Mouse (Mus musculus): ENCODE measurements around the gene Igsf9b. TPM values are rescaled to one million over a fixed set of nuclear protein-coding genes. Genes with fewer than 3 reads are reported as not detected.

The Igsf9b gene
- polyA plus RNA-seq, 1 experiment from 2014 or later, result 0.01 TPM

DNA sequence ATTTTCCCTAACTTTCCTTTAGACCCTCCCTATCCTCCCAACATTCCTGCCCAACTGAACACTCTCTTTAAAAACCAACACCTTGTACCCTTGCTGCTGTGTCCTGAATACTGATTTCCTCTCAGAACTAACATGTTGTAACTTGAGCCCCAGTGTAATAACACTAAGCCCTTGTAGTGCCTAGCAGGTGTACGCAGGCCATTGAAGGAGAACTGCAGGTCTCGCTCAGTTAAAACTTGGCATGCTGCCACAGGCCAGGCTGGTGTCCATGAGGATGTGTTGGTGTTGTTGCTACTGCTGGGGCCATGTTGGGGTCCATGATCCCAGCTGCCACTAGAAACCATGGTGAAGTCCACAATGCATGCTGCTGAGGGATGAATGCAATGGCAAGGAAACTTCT is 70.1 kb downstream of the Igsf9b start:
- no peak for ATAC-seq
- 80% methylated on average over 2 of the region's 2 CpGs for WGBS (ENCODE audit: insufficient replicate concordance)

GRCm38 (mm10) chr9:27375746-27376145 is 76.7 kb downstream of the Igsf9b start:
- TF ChIP-seq EP300 (IDR thresholded peaks at IDR 0.05; ENCODE audit: low read depth) (no peak), CTCF (IDR thresholded peaks at IDR 0.05; ENCODE audit: low read depth) (no peak)
- Histone ChIP-seq H3K27me3 (ENCODE audit: insufficient read depth, low read length) (no peaks in the 10 kb centered on the region), H3K9ac (replicated peaks) (no peak overlapping the region), H3K4me2 (ENCODE audit: low read depth, low read length) (no peak overlapping the region), H3K36me3 (replicated peaks; ENCODE audit: insufficient read depth, low read length) (no peaks in the 10 kb centered on the region), H3K4me1 (ENCODE audit: insufficient read depth) (no peaks in the 10 kb centered on the region), H3K4me3 (ENCODE audit: low read depth, low read length) (no peak overlapping the region), H3K27ac (ENCODE audit: low read depth) (no peak overlapping the region), H3K9me3 (ENCODE audit: low read length) (no peaks in the 10 kb centered on the region)
- ATAC-seq (no peak), DNase-seq (no peak)
- WGBS (ENCODE audit: insufficient replicate concordance), result 43% methylated on average over 1 of the region's 1 CpGs

More for the DNA sequence above, 70.1 kb downstream of the Igsf9b start:
- no peak for DNase-seq
- Histone ChIP-seq H3K4me2 (ENCODE audit: low read depth, low read length) (no peak overlapping the region), H3K9me3 (ENCODE audit: low read length) (no peaks in the 10 kb centered on the region), H3K9ac (replicated peaks) (no peak overlapping the region), H3K4me3 (ENCODE audit: low read depth, low read length) (no peak overlapping the region), H3K27me3 (ENCODE audit: insufficient read depth, low read length) (no peaks in the 10 kb centered on the region), H3K36me3 (replicated peaks; ENCODE audit: insufficient read depth, low read length) (no peaks in the 10 kb centered on the region), H3K27ac (ENCODE audit: low read depth) (no peak overlapping the region), H3K4me1 (ENCODE audit: insufficient read depth) (no peaks in the 10 kb centered on the region)
- no peak for TF ChIP-seq EP300 (IDR thresholded peaks at IDR 0.05; ENCODE audit: low read depth)
- TF ChIP-seq CTCF (IDR thresholded peaks at IDR 0.05; ENCODE audit: low read depth), result no peak

GRCm38 (mm10) chr9:27386951-27387350 is 87.9 kb downstream of the Igsf9b start:
- Histone ChIP-seq H3K27ac (ENCODE audit: low read depth) (no peak overlapping the region), H3K4me1 (ENCODE audit: insufficient read depth) (no peaks in the 10 kb centered on the region), H3K4me2 (ENCODE audit: low read depth, low read length) (no peak overlapping the region), H3K4me3 (ENCODE audit: low read depth, low read length) (no peak overlapping the region), H3K9ac (replicated peaks) (no peak overlapping the region), H3K9me3 (ENCODE audit: low read length) (no peaks in the 10 kb centered on the region), H3K27me3 (ENCODE audit: insufficient read depth, low read length) (no peaks in the 10 kb centered on the region), H3K36me3 (replicated peaks; ENCODE audit: insufficient read depth, low read length) (no peaks in the 10 kb centered on the region)
- TF ChIP-seq EP300 (IDR thresholded peaks at IDR 0.05; ENCODE audit: low read depth) (no peak), CTCF (IDR thresholded peaks at IDR 0.05; ENCODE audit: low read depth) (no peak)
- DNase-seq, result no peak
- ATAC-seq, result no peak
- 79% methylated on average over 3 of the region's 3 CpGs for WGBS (ENCODE audit: insufficient replicate concordance)

DNA sequence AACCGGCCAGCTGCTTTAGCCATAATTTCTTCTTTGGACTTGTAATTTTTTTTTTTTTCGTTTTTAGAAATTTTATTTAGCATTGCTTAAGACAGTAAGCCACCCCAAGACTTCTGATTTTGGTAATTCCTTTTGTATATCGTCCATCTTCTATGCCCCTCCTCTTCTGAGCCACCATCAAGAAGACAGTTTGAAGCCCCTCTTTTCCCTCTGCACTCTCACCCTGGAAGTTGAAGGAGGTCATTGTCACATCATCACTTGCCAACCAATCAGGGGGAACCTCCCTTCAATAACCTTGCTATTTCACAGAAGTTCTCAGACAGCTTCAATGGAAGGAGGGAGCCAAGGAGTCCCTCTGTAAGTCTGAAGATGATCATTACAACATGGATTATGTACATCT is 97.5 kb downstream of the Igsf9b start, which contains the start of gene Spata19:
Spata19 (plus strand) TSS at position 301 of the 400 bp plus-strand sequence.
- no peak for DNase-seq
- Histone ChIP-seq H3K4me1 (ENCODE audit: insufficient read depth) (no peaks in the 10 kb centered on the region), H3K4me3 (ENCODE audit: low read depth, low read length) (no peak within 1 kb of the TSS), H3K9ac (replicated peaks) (no peak within 1 kb of the TSS), H3K4me2 (ENCODE audit: low read depth, low read length) (no peak within 1 kb of the TSS), H3K27ac (ENCODE audit: low read depth) (no peak within 1 kb of the TSS), H3K36me3 (replicated peaks; ENCODE audit: insufficient read depth, low read length) (no peaks in the 10 kb centered on the region), H3K9me3 (ENCODE audit: low read length) (no peaks in the 10 kb centered on the region), H3K27me3 (ENCODE audit: insufficient read depth, low read length) (no peaks in the 10 kb centered on the region)
- WGBS (ENCODE audit: insufficient replicate concordance), result 61% methylated on average over 3 of the region's 3 CpGs
- TF ChIP-seq EP300 (IDR thresholded peaks at IDR 0.05; ENCODE audit: low read depth) (no peak), CTCF (IDR thresholded peaks at IDR 0.05; ENCODE audit: low read depth) (no peak)
- no peak for ATAC-seq

DNA sequence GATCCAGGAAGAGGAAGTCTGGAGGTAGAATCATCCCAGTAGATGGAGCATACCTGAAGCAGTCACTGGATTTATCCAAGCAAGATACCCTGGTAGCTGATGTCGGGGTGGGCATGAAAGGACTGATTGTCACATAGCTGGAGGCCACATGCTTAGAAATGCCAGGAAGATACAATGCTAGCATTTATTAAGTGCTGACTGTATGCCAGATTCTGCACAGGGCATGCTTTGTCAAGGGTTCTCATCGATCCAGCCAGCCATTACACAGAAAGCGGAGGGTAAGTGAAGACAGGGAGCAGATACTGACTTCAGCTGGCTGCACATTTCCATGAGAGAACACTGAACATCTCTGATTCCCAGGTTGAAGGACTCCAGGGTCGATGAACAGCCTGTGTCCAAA is 102.2 kb downstream of the Igsf9b start:
- DNase-seq (no peak), ATAC-seq (no peak)
- H3K4me1 ChIP-seq (ENCODE audit: insufficient read depth), result no peaks in the 10 kb centered on the region
- H3K9me3 ChIP-seq (ENCODE audit: low read length), result no peaks in the 10 kb centered on the region
- WGBS (ENCODE audit: insufficient replicate concordance), result 72% methylated on average over 4 of the region's 4 CpGs
- no peak overlapping the region for H3K9ac ChIP-seq (replicated peaks)
- no peak overlapping the region for H3K27ac ChIP-seq (ENCODE audit: low read depth)
- no peaks in the 10 kb centered on the region for H3K27me3 ChIP-seq (ENCODE audit: insufficient read depth, low read length)
- no peaks in the 10 kb centered on the region for H3K36me3 ChIP-seq (replicated peaks; ENCODE audit: insufficient read depth, low read length)
- TF ChIP-seq CTCF (IDR thresholded peaks at IDR 0.05; ENCODE audit: low read depth) (no peak), EP300 (IDR thresholded peaks at IDR 0.05; ENCODE audit: low read depth) (no peak)
- no peak overlapping the region for H3K4me3 ChIP-seq (ENCODE audit: low read depth, low read length)
- H3K4me2 ChIP-seq (ENCODE audit: low read depth, low read length), result no peak overlapping the region

Other genes starting within 250 kb of the Igsf9b start
- gene Jam3, start 143.8 kb upstream of the Igsf9b start, polyA plus RNA-seq (2015; fragmentation: Nextera tagmentation; extraction: Ambion mirVana), result 1.5 and 1.7 TPM in 2 replicates
- not detected in 2 replicates for gene Spata19, start 97.6 kb downstream of the Igsf9b start, polyA plus RNA-seq (2015; fragmentation: Nextera tagmentation; extraction: Ambion mirVana)

Measured in liver, postnatal 0 days (tissue).